Mouse (Mus musculus): ENCODE data around the gene Usp30. TPM values are rescaled to one million over a fixed set of nuclear protein-coding genes. Genes with fewer than 3 reads are reported as not detected.

Gene Usp30
- polyA plus RNA-seq, 1 experiment from 2014 or later = 15.3 TPM

GRCm38 (mm10) chr5:114138277-114139164 is 73.3 kb downstream of the Usp30 start:
- Histone ChIP-seq H3K4me3 (replicated peaks; ENCODE audit: low read length) (no peak overlapping the region), H3K27me3 (ENCODE audit: control insufficient read depth, insufficient read depth, low read length) (no peaks in the 10 kb centered on the region), H3K4me2 (replicated peaks) (no peak overlapping the region), H3K27ac (peak overlapping the region; percentile 74), H3K9ac (no peak overlapping the region), H3K36me3 (replicated peaks; ENCODE audit: control insufficient read depth, insufficient read depth) (no peaks in the 10 kb centered on the region), H3K4me1 (replicated peaks; ENCODE audit: control insufficient read depth, insufficient read depth, low read length) (peaks cover 14% of the 10 kb centered on the region), H3K9me3 (ENCODE audit: control insufficient read depth, low read length) (no peaks in the 10 kb centered on the region)
- DNase-seq (ENCODE audit: low spot score) (no peak), ATAC-seq (ENCODE audit: low FRiP score) (peak; percentile 32; the same call in 1 of the 2 replicates)
- 56% methylated on average over 21 of the region's 21 CpGs for WGBS

- Histone ChIP-seq H3K4me2 (replicated peaks) (no peak overlapping the region), H3K36me3 (replicated peaks; ENCODE audit: control insufficient read depth, insufficient read depth) (no peaks in the 10 kb centered on the region), H3K4me3 (replicated peaks; ENCODE audit: low read length) (no peak overlapping the region), H3K27me3 (ENCODE audit: control insufficient read depth, insufficient read depth, low read length) (no peaks in the 10 kb centered on the region), H3K27ac (peak overlapping the region; percentile 74), H3K4me1 (replicated peaks; ENCODE audit: control insufficient read depth, insufficient read depth, low read length) (peaks cover 14% of the 10 kb centered on the region), H3K9ac (no peak overlapping the region), H3K9me3 (ENCODE audit: control insufficient read depth, low read length) (no peaks in the 10 kb centered on the region)
- WGBS = 5% methylated on average over 9 of the region's 9 CpGs
- DNase-seq (ENCODE audit: low spot score) = peak; percentile 83
- peak; percentile 87 for ATAC-seq (ENCODE audit: low FRiP score)
These were observed 73.9 kb downstream of the Usp30 start for GRCm38 (mm10) chr5:114139175-114139574.

- Histone ChIP-seq H3K36me3 (replicated peaks; ENCODE audit: control insufficient read depth, insufficient read depth) (no peaks in the 10 kb centered on the region), H3K9ac (no peak within 1 kb of the TSS), H3K4me3 (replicated peaks; ENCODE audit: low read length) (no peak within 1 kb of the TSS), H3K4me1 (replicated peaks; ENCODE audit: control insufficient read depth, insufficient read depth, low read length) (no peaks in the 10 kb centered on the region), H3K9me3 (ENCODE audit: control insufficient read depth, low read length) (0 out of 2 replicates have a peak, but pooled peaks cover 4% of the 10 kb centered on the region), H3K27ac (no peak within 1 kb of the TSS), H3K4me2 (replicated peaks) (no peak within 1 kb of the TSS), H3K27me3 (ENCODE audit: control insufficient read depth, insufficient read depth, low read length) (no peaks in the 10 kb centered on the region)
- WGBS = 48% methylated on average over 19 of the region's 19 CpGs
- ATAC-seq (ENCODE audit: low FRiP score) (no peak), DNase-seq (ENCODE audit: low spot score) (no peak)
These were observed 81.0 kb downstream of the Usp30 start, which contains the start of gene Acacb for GRCm38 (mm10) chr5:114146028-114146888. Acacb (plus strand) TSS chr5:114146535.

GRCm38 (mm10) chr5:114147043-114147972 is 82.0 kb downstream of the Usp30 start:
- WGBS = 86% methylated on average over 14 of the region's 14 CpGs
- no peak for ATAC-seq (ENCODE audit: low FRiP score)

GRCm38 (mm10) chr5:114152359-114153092 is 87.3 kb downstream of the Usp30 start:
- DNase-seq (ENCODE audit: low spot score) (no peak), ATAC-seq (ENCODE audit: low FRiP score) (no peak)
- Histone ChIP-seq H3K27ac (no peak overlapping the region), H3K4me3 (replicated peaks; ENCODE audit: low read length) (no peak overlapping the region), H3K9me3 (ENCODE audit: control insufficient read depth, low read length) (0 out of 2 replicates have a peak, but pooled peaks cover 4% of the 10 kb centered on the region), H3K4me1 (replicated peaks; ENCODE audit: control insufficient read depth, insufficient read depth, low read length) (no peaks in the 10 kb centered on the region), H3K27me3 (ENCODE audit: control insufficient read depth, insufficient read depth, low read length) (no peaks in the 10 kb centered on the region), H3K4me2 (replicated peaks) (no peak overlapping the region), H3K9ac (no peak overlapping the region), H3K36me3 (replicated peaks; ENCODE audit: control insufficient read depth, insufficient read depth) (no peaks in the 10 kb centered on the region)
- whole genome bisulfite sequencing = 78% methylated on average over 12 of the region's 12 CpGs

More at GRCm38 (mm10) chr5:114147043-114147972, 82.0 kb downstream of the Usp30 start:
- no peak overlapping the region for H3K4me2 ChIP-seq (replicated peaks)
- 0 out of 2 replicates have a peak, but pooled peaks cover 4% of the 10 kb centered on the region for H3K9me3 ChIP-seq (ENCODE audit: control insufficient read depth, low read length)
- DNase-seq (ENCODE audit: low spot score) = no peak
- H3K27me3 ChIP-seq (ENCODE audit: control insufficient read depth, insufficient read depth, low read length) = no peaks in the 10 kb centered on the region
- no peaks in the 10 kb centered on the region for H3K36me3 ChIP-seq (replicated peaks; ENCODE audit: control insufficient read depth, insufficient read depth)
- H3K4me3 ChIP-seq (replicated peaks; ENCODE audit: low read length) = no peak overlapping the region
- H3K9ac ChIP-seq = no peak overlapping the region
- no peaks in the 10 kb centered on the region for H3K4me1 ChIP-seq (replicated peaks; ENCODE audit: control insufficient read depth, insufficient read depth, low read length)
- no peak overlapping the region for H3K27ac ChIP-seq

- H3K4me3 ChIP-seq (replicated peaks; ENCODE audit: low read length) = no peak overlapping the region
- no peak overlapping the region for H3K27ac ChIP-seq
- WGBS = 3% methylated on average over 12 of the region's 12 CpGs
- H3K9me3 ChIP-seq (ENCODE audit: control insufficient read depth, low read length) = 0 out of 2 replicates have a peak, but pooled peaks cover 3% of the 10 kb centered on the region
- no peak overlapping the region for H3K9ac ChIP-seq
- no peaks in the 10 kb centered on the region for H3K4me1 ChIP-seq (replicated peaks; ENCODE audit: control insufficient read depth, insufficient read depth, low read length)
- DNase-seq (ENCODE audit: low spot score) (peak; percentile 38), ATAC-seq (ENCODE audit: low FRiP score) (no peak)
- H3K4me2 ChIP-seq (replicated peaks) = peak overlapping the region; percentile 19; the same call in 1 of the 2 replicates
- H3K36me3 ChIP-seq (replicated peaks; ENCODE audit: control insufficient read depth, insufficient read depth) = no peaks in the 10 kb centered on the region
- H3K27me3 ChIP-seq (ENCODE audit: control insufficient read depth, insufficient read depth, low read length) = no peaks in the 10 kb centered on the region
These were observed 88.2 kb downstream of the Usp30 start for GRCm38 (mm10) chr5:114153490-114153889.

- Histone ChIP-seq H3K4me3 (replicated peaks; ENCODE audit: low read length) (no peak overlapping the region), H3K27me3 (ENCODE audit: control insufficient read depth, insufficient read depth, low read length) (no peaks in the 10 kb centered on the region), H3K9me3 (ENCODE audit: control insufficient read depth, low read length) (no peaks in the 10 kb centered on the region), H3K36me3 (replicated peaks; ENCODE audit: control insufficient read depth, insufficient read depth) (no peaks in the 10 kb centered on the region), H3K9ac (no peak overlapping the region), H3K4me2 (replicated peaks) (no peak overlapping the region), H3K27ac (no peak overlapping the region), H3K4me1 (replicated peaks; ENCODE audit: control insufficient read depth, insufficient read depth, low read length) (no peaks in the 10 kb centered on the region)
- 90% methylated on average over 5 of the region's 5 CpGs for WGBS
- DNase-seq (ENCODE audit: low spot score) = no peak
- ATAC-seq (ENCODE audit: low FRiP score) = no peak
These were observed 89.5 kb downstream of the Usp30 start for GRCm38 (mm10) chr5:114154765-114155164.

All from hindbrain, embryonic 14.5 days (tissue).